Mouse (Mus musculus) myocyte (in vitro differentiated cells): ENCODE results near the gene Parm1. TPM values are rescaled to one million over a fixed set of nuclear protein-coding genes. Genes with fewer than 3 reads are reported as not detected.

ENCODE experiments used
- H3K27me3 ChIP-seq: one replicate; pipeline ENCODE4 v1.6.1; 2011; ENCODE audit not compliant: control insufficient read depth, insufficient read depth, insufficient read length
- H3K36me3 ChIP-seq: one replicate; pipeline ENCODE4 v1.6.1; 2011; ENCODE audit not compliant: control insufficient read depth, insufficient read depth
- H3K4me2 ChIP-seq: one replicate; pipeline ENCODE4 v1.6.1; 2011; ENCODE audit warnings: low read depth, control low read depth
- H3K4me3 ChIP-seq: one replicate; pipeline ENCODE4 v1.5.1; 2011; ENCODE audit warnings: mild to moderate bottlenecking, control low read depth, moderate library complexity
- H3K79me2 ChIP-seq: one replicate; pipeline ENCODE4 v1.6.1; 2011; ENCODE audit not compliant: control insufficient read depth, insufficient read depth
- H3ac ChIP-seq: one replicate; pipeline ENCODE4 v1.6.1; 2011; ENCODE audit not compliant: control insufficient read depth, insufficient read length
- CEBPB ChIP-seq: IDR thresholded peaks from 2 replicates; pipeline ENCODE4 v1.6.1; 2011; ENCODE audit warnings: mild to moderate bottlenecking, moderate library complexity; ENCODE audit not compliant: poor library complexity, insufficient read depth, severe bottlenecking
- E2F4 ChIP-seq: IDR thresholded peaks from one replicate; pipeline ENCODE4 v1.6.1; 2011; ENCODE audit warnings: mild to moderate bottlenecking, control low read depth, moderate library complexity; ENCODE audit not compliant: insufficient read depth
- MAX ChIP-seq: IDR thresholded peaks from one replicate; pipeline ENCODE4 v1.6.1; 2011; ENCODE audit warnings: low read depth, mild to moderate bottlenecking, control low read depth
- MYOD1 ChIP-seq, 3 experiments: IDR thresholded peaks; one replicate each; pipeline ENCODE4 v1.6.1; 2011; ENCODE audit warnings: control low read depth in 2 of 3, low read depth in 2 of 3, mild to moderate bottlenecking in 2 of 3, moderate library complexity in 1 of 3; ENCODE audit not compliant: insufficient read length in 2 of 3, control insufficient read depth in 1 of 3
- MYOG ChIP-seq, 3 experiments: IDR thresholded peaks; one replicate each; pipeline ENCODE4 v1.6.1; 2011; ENCODE audit warnings: control low read depth in 2 of 3, low read depth in 2 of 3, mild to moderate bottlenecking in 2 of 3; ENCODE audit not compliant: insufficient read length in 2 of 3, control insufficient read depth in 1 of 3, insufficient read depth in 1 of 3
- POLR2A ChIP-seq: IDR thresholded peaks from one replicate; pipeline ENCODE4 v1.6.1; 2011; ENCODE audit warnings: low read depth, mild to moderate bottlenecking, control low read depth, moderate library complexity; ENCODE audit not compliant: insufficient read length
- POLR2AphosphoS2 ChIP-seq: IDR thresholded peaks from one replicate; pipeline ENCODE4 v1.6.1; 2011; ENCODE audit warnings: low read depth, control low read depth; ENCODE audit not compliant: insufficient read length
- REST ChIP-seq: IDR thresholded peaks from one replicate; pipeline ENCODE4 v1.6.1; 2011; ENCODE audit warnings: mild to moderate bottlenecking, control low read depth, moderate library complexity; ENCODE audit not compliant: insufficient read depth, insufficient read length
- SRF ChIP-seq: IDR thresholded peaks from one replicate; pipeline ENCODE4 v1.6.1; 2011; ENCODE audit warnings: low read depth; ENCODE audit not compliant: control insufficient read depth, insufficient read length
- TCF12 ChIP-seq: IDR thresholded peaks from one replicate; pipeline ENCODE4 v1.6.1; 2011; ENCODE audit warnings: mild to moderate bottlenecking, control low read depth; ENCODE audit not compliant: poor library complexity, insufficient read depth, severe bottlenecking
- TCF3 ChIP-seq: IDR thresholded peaks from one replicate; pipeline ENCODE4 v1.6.1; 2011; ENCODE audit warnings: low read depth, control low read depth; ENCODE audit not compliant: insufficient read length
- USF1 ChIP-seq: IDR thresholded peaks from one replicate; pipeline ENCODE4 v1.6.1; 2011; ENCODE audit warnings: low read depth, mild to moderate bottlenecking, control low read depth, moderate library complexity
- polyA plus RNA-seq: library from polyadenylated mRNA; unstranded; fragments of >200 nt; fragmentation: generic; extraction: Trizol; gene quantifications from one replicate; pipeline ENCODE4 v1.2.1, GENCODE M21; 2012; ENCODE audit warnings: missing spikeins

Gene Parm1
- polyA plus RNA-seq, 1 experiment, result 1.5 TPM

GRCm38 (mm10) chr5:91581799-91582198, 64.4 kb downstream of the Parm1 start:
- Histone ChIP-seq H3K4me3 (no peak overlapping the region), H3K36me3 (no peaks in the 10 kb centered on the region), H3ac (no peak overlapping the region), H3K4me2 (no peak overlapping the region), H3K27me3 (no peaks in the 10 kb centered on the region), H3K79me2 (no peaks in the 10 kb centered on the region)
- TF ChIP-seq SRF, result no peak
- TF ChIP-seq MYOG (IDR thresholded peaks at IDR 0.05; ENCODE audit: control insufficient read depth in 1 of 3, insufficient read depth in 1 of 3, insufficient read length in 2 of 3, low read depth in 2 of 3), result no peak
- TF ChIP-seq CEBPB, result no peak
- no peak for TF ChIP-seq POLR2AphosphoS2
- TF ChIP-seq POLR2A, result no peak
- no peak for TF ChIP-seq MYOD1 (IDR thresholded peaks at IDR 0.05; ENCODE audit: control insufficient read depth in 1 of 3, insufficient read length in 2 of 3, low read depth in 2 of 3)
- no peak for TF ChIP-seq MAX
- no peak for TF ChIP-seq USF1
- TF ChIP-seq TCF12, result no peak
- TF ChIP-seq TCF3, result no peak
- TF ChIP-seq E2F4, result no peak
- TF ChIP-seq REST, result no peak

- H3ac ChIP-seq, result no peak overlapping the region
- H3K4me3 ChIP-seq, result no peak overlapping the region
- no peaks in the 10 kb centered on the region for H3K36me3 ChIP-seq
- H3K27me3 ChIP-seq, result no peaks in the 10 kb centered on the region
- no peak overlapping the region for H3K4me2 ChIP-seq
- no peaks in the 10 kb centered on the region for H3K79me2 ChIP-seq
- TF ChIP-seq SRF, result no peak
- no peak for TF ChIP-seq MYOG (IDR thresholded peaks at IDR 0.05; ENCODE audit: control insufficient read depth in 1 of 3, insufficient read depth in 1 of 3, insufficient read length in 2 of 3, low read depth in 2 of 3)
- TF ChIP-seq TCF12, result no peak
- TF ChIP-seq REST, result no peak
- TF ChIP-seq CEBPB, result no peak
- no peak for TF ChIP-seq POLR2AphosphoS2
- no peak for TF ChIP-seq MYOD1 (IDR thresholded peaks at IDR 0.05; ENCODE audit: control insufficient read depth in 1 of 3, insufficient read length in 2 of 3, low read depth in 2 of 3)
- no peak for TF ChIP-seq POLR2A
- no peak for TF ChIP-seq TCF3
- TF ChIP-seq USF1, result no peak
- no peak for TF ChIP-seq MAX
- no peak for TF ChIP-seq E2F4
Observed at GRCm38 (mm10) chr5:91586206-91586605, 68.8 kb downstream of the Parm1 start.

- TF ChIP-seq POLR2A (no peak), USF1 (no peak), CEBPB (no peak), SRF (no peak), MYOG (IDR thresholded peaks at IDR 0.05; ENCODE audit: control insufficient read depth in 1 of 3, insufficient read depth in 1 of 3, insufficient read length in 2 of 3, low read depth in 2 of 3) (no peak), REST (no peak), E2F4 (no peak), MYOD1 (IDR thresholded peaks at IDR 0.05; ENCODE audit: control insufficient read depth in 1 of 3, insufficient read length in 2 of 3, low read depth in 2 of 3) (no peak), TCF3 (no peak), POLR2AphosphoS2 (no peak), TCF12 (no peak), MAX (no peak)
- Histone ChIP-seq H3K4me3 (no peak overlapping the region), H3ac (no peak overlapping the region), H3K36me3 (no peaks in the 10 kb centered on the region), H3K79me2 (no peaks in the 10 kb centered on the region), H3K27me3 (no peaks in the 10 kb centered on the region), H3K4me2 (no peak overlapping the region)
Observed at GRCm38 (mm10) chr5:91594083-91594482, 76.7 kb downstream of the Parm1 start.

GRCm38 (mm10) chr5:91597216-91597615, 79.8 kb downstream of the Parm1 start:
- H3K4me3 ChIP-seq, result no peak overlapping the region
- no peak overlapping the region for H3ac ChIP-seq
- H3K79me2 ChIP-seq, result no peaks in the 10 kb centered on the region
- no peak overlapping the region for H3K4me2 ChIP-seq
- TF ChIP-seq TCF12, result no peak
- no peak for TF ChIP-seq REST
- TF ChIP-seq E2F4, result no peak
- no peak for TF ChIP-seq MYOD1 (IDR thresholded peaks at IDR 0.05; ENCODE audit: control insufficient read depth in 1 of 3, insufficient read length in 2 of 3, low read depth in 2 of 3)
- no peak for TF ChIP-seq MAX
- no peak for TF ChIP-seq SRF
- no peak for TF ChIP-seq CEBPB
- TF ChIP-seq MYOG (IDR thresholded peaks at IDR 0.05; ENCODE audit: control insufficient read depth in 1 of 3, insufficient read depth in 1 of 3, insufficient read length in 2 of 3, low read depth in 2 of 3), result no peak
- TF ChIP-seq USF1, result no peak
- TF ChIP-seq TCF3, result no peak
- TF ChIP-seq POLR2A, result no peak
- TF ChIP-seq POLR2AphosphoS2, result no peak
- H3K27me3 ChIP-seq, result no peaks in the 10 kb centered on the region
- H3K36me3 ChIP-seq, result no peaks in the 10 kb centered on the region

- TF ChIP-seq MYOD1 (IDR thresholded peaks at IDR 0.05; ENCODE audit: control insufficient read depth in 1 of 3, insufficient read length in 2 of 3, low read depth in 2 of 3) (no peak), TCF12 (no peak), REST (no peak), USF1 (no peak), E2F4 (no peak)
- H3ac ChIP-seq, result no peak overlapping the region
- H3K36me3 ChIP-seq, result no peaks in the 10 kb centered on the region
- no peak overlapping the region for H3K4me3 ChIP-seq
- H3K27me3 ChIP-seq, result no peaks in the 10 kb centered on the region
- no peaks in the 10 kb centered on the region for H3K79me2 ChIP-seq
- no peak overlapping the region for H3K4me2 ChIP-seq
Observed at GRCm38 (mm10) chr5:91599801-91600200, 82.4 kb downstream of the Parm1 start.
